Mouse (Mus musculus): ENCODE measurements around the gene Cldn10. TPM values are rescaled to one million over a fixed set of nuclear protein-coding genes. Genes with fewer than 3 reads are reported as not detected.
A peak's percentile ranks its signal among the peaks of the same experiment; 100 is the strongest.

Gene Cldn10
- polyA plus RNA-seq, 1 experiment from 2014 or later = 8.4 TPM

DNA sequence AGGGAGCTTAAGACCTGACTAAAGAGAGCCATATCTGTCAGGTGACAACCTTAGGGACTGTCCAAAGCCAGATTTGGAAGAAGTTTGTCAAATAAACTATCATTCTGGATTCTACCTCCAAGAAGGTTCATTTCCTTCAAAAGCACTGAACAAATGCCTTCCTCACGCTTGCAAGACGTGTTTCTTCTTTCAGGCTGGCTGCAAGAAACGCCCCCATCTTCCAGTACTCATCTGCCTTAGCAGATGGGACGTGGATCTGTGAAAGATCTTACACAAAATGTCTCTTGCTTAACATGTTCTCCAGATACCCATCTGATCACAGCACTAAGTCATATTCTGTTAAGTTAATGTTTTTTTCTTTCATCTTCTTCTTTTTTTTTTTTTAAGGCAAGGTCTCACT is 102.4 kb downstream of the Cldn10 start:
- Histone ChIP-seq H3K27ac (replicated peaks) (no peak overlapping the region), H3K4me3 (ENCODE audit: low read depth, low read length) (no peak overlapping the region), H3K9me3 (ENCODE audit: control insufficient read depth, low read length) (no peaks in the 10 kb centered on the region), H3K4me1 (replicated peaks; ENCODE audit: control insufficient read depth, insufficient read depth) (no peaks in the 10 kb centered on the region), H3K36me3 (ENCODE audit: control insufficient read depth, insufficient read depth, low read length) (0 out of 2 replicates have a peak, but pooled peaks cover 3% of the 10 kb centered on the region), H3K4me2 (replicated peaks; ENCODE audit: low read depth) (no peak overlapping the region), H3K27me3 (ENCODE audit: control insufficient read depth, insufficient read depth, low read length) (no peaks in the 10 kb centered on the region), H3K9ac (ENCODE audit: low read length) (no peak overlapping the region)
- TF ChIP-seq CTCF (IDR thresholded peaks at IDR 0.05; ENCODE audit: low read depth) (no peak), EP300 (optimal IDR thresholded peaks at IDR 0.05) (no peak)
- no peak for ATAC-seq (ENCODE audit: low FRiP score, low TSS enrichment)
- DNase-seq (ENCODE audit: low spot score) = no peak
- 93% methylated on average over 4 of the region's 4 CpGs for WGBS

DNA sequence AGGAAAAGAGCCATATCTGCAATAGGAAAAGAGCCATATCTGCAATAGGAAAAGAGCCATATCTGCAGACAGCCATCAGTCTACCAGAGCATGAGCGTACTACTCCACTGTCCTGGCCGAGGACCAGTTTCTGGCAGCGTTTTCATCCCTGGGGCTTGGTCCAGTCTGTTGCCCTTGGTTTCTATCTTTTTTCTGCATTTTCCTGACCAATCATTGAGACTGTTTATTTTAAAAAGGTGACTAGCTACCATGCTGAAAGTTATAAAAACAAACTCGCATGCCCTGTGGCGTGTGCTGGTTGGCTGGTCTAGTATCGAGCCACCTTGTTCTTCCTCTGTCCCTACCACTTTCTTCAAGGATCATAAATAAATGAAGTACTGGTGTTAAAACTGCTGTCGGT is 107.5 kb downstream of the Cldn10 start:
- H3K4me1 ChIP-seq (replicated peaks; ENCODE audit: control insufficient read depth, insufficient read depth) = no peaks in the 10 kb centered on the region
- ATAC-seq (ENCODE audit: low FRiP score, low TSS enrichment) (no peak), DNase-seq (ENCODE audit: low spot score) (no peak)
- no peak overlapping the region for H3K9ac ChIP-seq (ENCODE audit: low read length)
- TF ChIP-seq EP300 (optimal IDR thresholded peaks at IDR 0.05) = no peak
- TF ChIP-seq CTCF (IDR thresholded peaks at IDR 0.05; ENCODE audit: low read depth) = no peak
- no peak overlapping the region for H3K27ac ChIP-seq (replicated peaks)
- 88% methylated on average over 7 of the region's 7 CpGs for WGBS
- H3K9me3 ChIP-seq (ENCODE audit: control insufficient read depth, low read length) = no peaks in the 10 kb centered on the region
- H3K4me2 ChIP-seq (replicated peaks; ENCODE audit: low read depth) = no peak overlapping the region
- H3K4me3 ChIP-seq (ENCODE audit: low read depth, low read length) = no peak overlapping the region
- H3K27me3 ChIP-seq (ENCODE audit: control insufficient read depth, insufficient read depth, low read length) = no peaks in the 10 kb centered on the region
- H3K36me3 ChIP-seq (ENCODE audit: control insufficient read depth, insufficient read depth, low read length) = no peaks in the 10 kb centered on the region

- no peak for ATAC-seq (ENCODE audit: low FRiP score, low TSS enrichment)
- no peak for TF ChIP-seq EP300 (optimal IDR thresholded peaks at IDR 0.05)
- TF ChIP-seq CTCF (IDR thresholded peaks at IDR 0.05; ENCODE audit: low read depth) = no peak
- Histone ChIP-seq H3K4me3 (ENCODE audit: low read depth, low read length) (no peak overlapping the region), H3K4me2 (replicated peaks; ENCODE audit: low read depth) (no peak overlapping the region), H3K36me3 (ENCODE audit: control insufficient read depth, insufficient read depth, low read length) (no peaks in the 10 kb centered on the region), H3K27ac (replicated peaks) (no peak overlapping the region), H3K4me1 (replicated peaks; ENCODE audit: control insufficient read depth, insufficient read depth) (no peaks in the 10 kb centered on the region), H3K9me3 (ENCODE audit: control insufficient read depth, low read length) (no peaks in the 10 kb centered on the region), H3K9ac (ENCODE audit: low read length) (no peak overlapping the region), H3K27me3 (ENCODE audit: control insufficient read depth, insufficient read depth, low read length) (no peaks in the 10 kb centered on the region)
- 92% methylated on average over 10 of the region's 10 CpGs for WGBS
- no peak for DNase-seq (ENCODE audit: low spot score)
These were observed 107.9 kb downstream of the Cldn10 start for GRCm38 (mm10) chr14:118895655-118896054.

- Histone ChIP-seq H3K27me3 (ENCODE audit: control insufficient read depth, insufficient read depth, low read length) (no peaks in the 10 kb centered on the region), H3K9me3 (ENCODE audit: control insufficient read depth, low read length) (no peaks in the 10 kb centered on the region), H3K4me2 (replicated peaks; ENCODE audit: low read depth) (no peak overlapping the region), H3K9ac (ENCODE audit: low read length) (no peak overlapping the region), H3K36me3 (ENCODE audit: control insufficient read depth, insufficient read depth, low read length) (no peaks in the 10 kb centered on the region), H3K27ac (replicated peaks) (no peak overlapping the region), H3K4me1 (replicated peaks; ENCODE audit: control insufficient read depth, insufficient read depth) (no peaks in the 10 kb centered on the region), H3K4me3 (ENCODE audit: low read depth, low read length) (no peak overlapping the region)
- TF ChIP-seq CTCF (IDR thresholded peaks at IDR 0.05; ENCODE audit: low read depth) (peak; percentile 15; the same call in 1 of the 2 replicates), EP300 (optimal IDR thresholded peaks at IDR 0.05) (no peak)
- ATAC-seq (ENCODE audit: low FRiP score, low TSS enrichment) (no peak), DNase-seq (ENCODE audit: low spot score) (no peak)
- WGBS = 76% methylated on average over 11 of the region's 11 CpGs
These were observed 112.2 kb downstream of the Cldn10 start for GRCm38 (mm10) chr14:118899940-118900339.

- Histone ChIP-seq H3K4me1 (replicated peaks; ENCODE audit: control insufficient read depth, insufficient read depth) (no peaks in the 10 kb centered on the region), H3K4me2 (replicated peaks; ENCODE audit: low read depth) (no peak overlapping the region), H3K9ac (ENCODE audit: low read length) (no peak overlapping the region), H3K27ac (replicated peaks) (no peak overlapping the region), H3K9me3 (ENCODE audit: control insufficient read depth, low read length) (no peaks in the 10 kb centered on the region), H3K4me3 (ENCODE audit: low read depth, low read length) (no peak overlapping the region), H3K36me3 (ENCODE audit: control insufficient read depth, insufficient read depth, low read length) (no peaks in the 10 kb centered on the region), H3K27me3 (ENCODE audit: control insufficient read depth, insufficient read depth, low read length) (no peaks in the 10 kb centered on the region)
- WGBS = 100% methylated on average over 1 of the region's 1 CpGs
- ATAC-seq (ENCODE audit: low FRiP score, low TSS enrichment) (no peak), DNase-seq (ENCODE audit: low spot score) (no peak)
- TF ChIP-seq CTCF (IDR thresholded peaks at IDR 0.05; ENCODE audit: low read depth) (peak; percentile 33), EP300 (optimal IDR thresholded peaks at IDR 0.05) (no peak)
These were observed 113.2 kb downstream of the Cldn10 start for GRCm38 (mm10) chr14:118900911-118901310.

- 83% methylated on average over 3 of the region's 3 CpGs for WGBS
- TF ChIP-seq CTCF (IDR thresholded peaks at IDR 0.05; ENCODE audit: low read depth) (no peak), EP300 (optimal IDR thresholded peaks at IDR 0.05) (no peak)
These were observed 115.7 kb downstream of the Cldn10 start for GRCm38 (mm10) chr14:118903397-118903796.

More at GRCm38 (mm10) chr14:118903397-118903796, 115.7 kb downstream of the Cldn10 start:
- Histone ChIP-seq H3K4me2 (replicated peaks; ENCODE audit: low read depth) (no peak overlapping the region), H3K4me3 (ENCODE audit: low read depth, low read length) (no peak overlapping the region), H3K9me3 (ENCODE audit: control insufficient read depth, low read length) (no peaks in the 10 kb centered on the region), H3K4me1 (replicated peaks; ENCODE audit: control insufficient read depth, insufficient read depth) (no peaks in the 10 kb centered on the region), H3K9ac (ENCODE audit: low read length) (no peak overlapping the region), H3K36me3 (ENCODE audit: control insufficient read depth, insufficient read depth, low read length) (no peaks in the 10 kb centered on the region), H3K27ac (replicated peaks) (no peak overlapping the region), H3K27me3 (ENCODE audit: control insufficient read depth, insufficient read depth, low read length) (no peaks in the 10 kb centered on the region)
- ATAC-seq (ENCODE audit: low FRiP score, low TSS enrichment) (no peak), DNase-seq (ENCODE audit: low spot score) (no peak)

Measured in stomach, postnatal 0 days (tissue).